Mouse (Mus musculus): ENCODE results near the gene Fam81a. TPM values are rescaled to one million over a fixed set of nuclear protein-coding genes. Genes with fewer than 3 reads are reported as not detected.

Fam81a gene
- polyA plus RNA-seq, 1 experiment from 2014 or later: 14.9 TPM

- ATAC-seq (ENCODE audit: low FRiP score, low TSS enrichment): no peak
- H3K4me1 ChIP-seq (ENCODE audit: insufficient read depth, low read length): peaks cover 3% of the 10 kb centered on the region; the same call in 1 of the 2 replicates
- no peak overlapping the region for H3K27ac ChIP-seq (ENCODE audit: low read length)
- H3K4me3 ChIP-seq (ENCODE audit: low read length): no peak overlapping the region
- no peak overlapping the region for H3K9ac ChIP-seq (replicated peaks; ENCODE audit: low read length)
- no peaks in the 10 kb centered on the region for H3K27me3 ChIP-seq (ENCODE audit: insufficient read depth, low read length)
- WGBS: 76% methylated on average over 9 of the region's 9 CpGs
- no peaks in the 10 kb centered on the region for H3K9me3 ChIP-seq (ENCODE audit: low read length)
- no peaks in the 10 kb centered on the region for H3K36me3 ChIP-seq (ENCODE audit: insufficient read depth, low read length)
- no peak overlapping the region for H3K4me2 ChIP-seq (replicated peaks; ENCODE audit: low read depth, low read length)
Measured at GRCm38 (mm10) chr9:70080027-70080800, 62.1 kb downstream of the Fam81a start.

- Histone ChIP-seq H3K27me3 (ENCODE audit: insufficient read depth, low read length) (no peaks in the 10 kb centered on the region), H3K4me3 (ENCODE audit: low read length) (no peak overlapping the region), H3K4me1 (ENCODE audit: insufficient read depth, low read length) (peaks cover 3% of the 10 kb centered on the region; the same call in 1 of the 2 replicates), H3K27ac (ENCODE audit: low read length) (no peak overlapping the region), H3K4me2 (replicated peaks; ENCODE audit: low read depth, low read length) (no peak overlapping the region), H3K36me3 (ENCODE audit: insufficient read depth, low read length) (no peaks in the 10 kb centered on the region), H3K9ac (replicated peaks; ENCODE audit: low read length) (no peak overlapping the region), H3K9me3 (ENCODE audit: low read length) (no peaks in the 10 kb centered on the region)
- no peak for ATAC-seq (ENCODE audit: low FRiP score, low TSS enrichment)
- 83% methylated on average over 3 of the region's 3 CpGs for WGBS
Measured at GRCm38 (mm10) chr9:70078034-70078433, 64.3 kb downstream of the Fam81a start.

- ATAC-seq (ENCODE audit: low FRiP score, low TSS enrichment): no peak
- H3K27ac ChIP-seq (ENCODE audit: low read length): no peak overlapping the region
Measured at GRCm38 (mm10) chr9:70077170-70077569, 65.2 kb downstream of the Fam81a start.

GRCm38 (mm10) chr9:70072387-70072786, 70.0 kb downstream of the Fam81a start:
- no peak for ATAC-seq (ENCODE audit: low FRiP score, low TSS enrichment)

More at GRCm38 (mm10) chr9:70077170-70077569, 65.2 kb downstream of the Fam81a start:
- H3K9ac ChIP-seq (replicated peaks; ENCODE audit: low read length): no peak overlapping the region
- no peaks in the 10 kb centered on the region for H3K9me3 ChIP-seq (ENCODE audit: low read length)
- no peaks in the 10 kb centered on the region for H3K36me3 ChIP-seq (ENCODE audit: insufficient read depth, low read length)
- no peak overlapping the region for H3K4me3 ChIP-seq (ENCODE audit: low read length)
- no peak overlapping the region for H3K4me2 ChIP-seq (replicated peaks; ENCODE audit: low read depth, low read length)
- no peaks in the 10 kb centered on the region for H3K27me3 ChIP-seq (ENCODE audit: insufficient read depth, low read length)
- 53% methylated on average over 7 of the region's 7 CpGs for WGBS
- H3K4me1 ChIP-seq (ENCODE audit: insufficient read depth, low read length): no peaks in the 10 kb centered on the region

GRCm38 (mm10) chr9:70069961-70070435, 72.4 kb downstream of the Fam81a start:
- Histone ChIP-seq H3K36me3 (ENCODE audit: insufficient read depth, low read length) (no peaks in the 10 kb centered on the region), H3K4me3 (ENCODE audit: low read length) (no peak overlapping the region), H3K4me2 (replicated peaks; ENCODE audit: low read depth, low read length) (no peak overlapping the region), H3K27me3 (ENCODE audit: insufficient read depth, low read length) (no peaks in the 10 kb centered on the region), H3K4me1 (ENCODE audit: insufficient read depth, low read length) (no peaks in the 10 kb centered on the region), H3K9me3 (ENCODE audit: low read length) (no peaks in the 10 kb centered on the region), H3K9ac (replicated peaks; ENCODE audit: low read length) (no peak overlapping the region), H3K27ac (ENCODE audit: low read length) (no peak overlapping the region)
- 67% methylated on average over 8 of the region's 8 CpGs for WGBS
- no peak for ATAC-seq (ENCODE audit: low FRiP score, low TSS enrichment)

More at GRCm38 (mm10) chr9:70072387-70072786, 70.0 kb downstream of the Fam81a start:
- Histone ChIP-seq H3K36me3 (ENCODE audit: insufficient read depth, low read length) (no peaks in the 10 kb centered on the region), H3K9ac (replicated peaks; ENCODE audit: low read length) (no peak overlapping the region), H3K4me3 (ENCODE audit: low read length) (no peak overlapping the region), H3K9me3 (ENCODE audit: low read length) (no peaks in the 10 kb centered on the region), H3K4me1 (ENCODE audit: insufficient read depth, low read length) (no peaks in the 10 kb centered on the region), H3K27me3 (ENCODE audit: insufficient read depth, low read length) (no peaks in the 10 kb centered on the region), H3K4me2 (replicated peaks; ENCODE audit: low read depth, low read length) (no peak overlapping the region), H3K27ac (ENCODE audit: low read length) (no peak overlapping the region)
- WGBS: 79% methylated on average over 8 of the region's 8 CpGs

GRCm38 (mm10) chr9:70067497-70067896, 74.9 kb downstream of the Fam81a start:
- H3K4me3 ChIP-seq (ENCODE audit: low read length): no peak overlapping the region
- no peaks in the 10 kb centered on the region for H3K4me1 ChIP-seq (ENCODE audit: insufficient read depth, low read length)
- no peaks in the 10 kb centered on the region for H3K27me3 ChIP-seq (ENCODE audit: insufficient read depth, low read length)
- no peaks in the 10 kb centered on the region for H3K36me3 ChIP-seq (ENCODE audit: insufficient read depth, low read length)
- 91% methylated on average over 3 of the region's 3 CpGs for WGBS
- no peak overlapping the region for H3K9ac ChIP-seq (replicated peaks; ENCODE audit: low read length)
- H3K27ac ChIP-seq (ENCODE audit: low read length): no peak overlapping the region
- H3K4me2 ChIP-seq (replicated peaks; ENCODE audit: low read depth, low read length): no peak overlapping the region
- ATAC-seq (ENCODE audit: low FRiP score, low TSS enrichment): no peak
- H3K9me3 ChIP-seq (ENCODE audit: low read length): no peaks in the 10 kb centered on the region

GRCm38 (mm10) chr9:70062012-70062411, 80.3 kb downstream of the Fam81a start:
- no peaks in the 10 kb centered on the region for H3K36me3 ChIP-seq (ENCODE audit: insufficient read depth, low read length)
- ATAC-seq (ENCODE audit: low FRiP score, low TSS enrichment): no peak

GRCm38 (mm10) chr9:70053411-70053810, 88.9 kb downstream of the Fam81a start:
- Histone ChIP-seq H3K4me1 (ENCODE audit: insufficient read depth, low read length) (peaks cover 22% of the 10 kb centered on the region), H3K4me2 (replicated peaks; ENCODE audit: low read depth, low read length) (no peak overlapping the region), H3K9me3 (ENCODE audit: low read length) (no peaks in the 10 kb centered on the region), H3K36me3 (ENCODE audit: insufficient read depth, low read length) (no peaks in the 10 kb centered on the region), H3K9ac (replicated peaks; ENCODE audit: low read length) (no peak overlapping the region), H3K27me3 (ENCODE audit: insufficient read depth, low read length) (no peaks in the 10 kb centered on the region), H3K4me3 (ENCODE audit: low read length) (no peak overlapping the region), H3K27ac (ENCODE audit: low read length) (no peak overlapping the region)
- WGBS: 31% methylated on average over 3 of the region's 3 CpGs
- 0 out of 2 replicates have a peak, but pooled peaks have one; percentile 15 for ATAC-seq (ENCODE audit: low FRiP score, low TSS enrichment)

More at GRCm38 (mm10) chr9:70062012-70062411, 80.3 kb downstream of the Fam81a start:
- Histone ChIP-seq H3K4me2 (replicated peaks; ENCODE audit: low read depth, low read length) (no peak overlapping the region), H3K4me1 (ENCODE audit: insufficient read depth, low read length) (no peaks in the 10 kb centered on the region), H3K9ac (replicated peaks; ENCODE audit: low read length) (no peak overlapping the region), H3K4me3 (ENCODE audit: low read length) (no peak overlapping the region), H3K9me3 (ENCODE audit: low read length) (no peaks in the 10 kb centered on the region), H3K27ac (ENCODE audit: low read length) (no peak overlapping the region), H3K27me3 (ENCODE audit: insufficient read depth, low read length) (no peaks in the 10 kb centered on the region)
- 71% methylated on average over 3 of the region's 3 CpGs for WGBS

- peak overlapping the region; percentile 36; the same call in 1 of the 2 replicates for H3K27ac ChIP-seq (ENCODE audit: low read length)
- WGBS: 37% methylated on average over 3 of the region's 3 CpGs
- ATAC-seq (ENCODE audit: low FRiP score, low TSS enrichment): peak; percentile 71
Measured at GRCm38 (mm10) chr9:70052730-70053129, 89.6 kb downstream of the Fam81a start.

GRCm38 (mm10) chr9:70049839-70050238, 92.5 kb downstream of the Fam81a start:
- Histone ChIP-seq H3K4me3 (ENCODE audit: low read length) (no peak overlapping the region), H3K9ac (replicated peaks; ENCODE audit: low read length) (no peak overlapping the region), H3K9me3 (ENCODE audit: low read length) (no peaks in the 10 kb centered on the region), H3K27ac (ENCODE audit: low read length) (no peak overlapping the region), H3K4me1 (ENCODE audit: insufficient read depth, low read length) (peaks cover 23% of the 10 kb centered on the region), H3K27me3 (ENCODE audit: insufficient read depth, low read length) (no peaks in the 10 kb centered on the region), H3K4me2 (replicated peaks; ENCODE audit: low read depth, low read length) (0 out of 2 replicates have a peak overlapping the region, but pooled peaks have one; percentile 12), H3K36me3 (ENCODE audit: insufficient read depth, low read length) (no peaks in the 10 kb centered on the region)
- WGBS: 14% methylated on average over 8 of the region's 8 CpGs
- no peak for ATAC-seq (ENCODE audit: low FRiP score, low TSS enrichment)

More at GRCm38 (mm10) chr9:70052730-70053129, 89.6 kb downstream of the Fam81a start:
- no peaks in the 10 kb centered on the region for H3K9me3 ChIP-seq (ENCODE audit: low read length)
- no peak overlapping the region for H3K4me2 ChIP-seq (replicated peaks; ENCODE audit: low read depth, low read length)
- no peaks in the 10 kb centered on the region for H3K36me3 ChIP-seq (ENCODE audit: insufficient read depth, low read length)
- H3K27me3 ChIP-seq (ENCODE audit: insufficient read depth, low read length): no peaks in the 10 kb centered on the region
- H3K4me1 ChIP-seq (ENCODE audit: insufficient read depth, low read length): peaks cover 23% of the 10 kb centered on the region
- no peak overlapping the region for H3K4me3 ChIP-seq (ENCODE audit: low read length)
- no peak overlapping the region for H3K9ac ChIP-seq (replicated peaks; ENCODE audit: low read length)
